Mouse (Mus musculus) yolk sac, embryonic 10.5 days (tissue): Measurements from ENCODE around the gene Gm36864.
"Not testable (repeated sequence)": the region's sequence is repeated elsewhere in the genome, so short reads cannot be mapped to it uniquely, and the experiment has no call there.

Experiments
- DNase-seq: peaks from one replicate; pipeline ENCODE4 v3.0.0-alpha.2; 2017; ENCODE audit warnings: low spot score

Gene Gm36864

GRCm38 (mm10) chr7:44235909-44236308 lies at the start of gene Gm36864:
Gene Gm36864, plus strand, starts transcription at chr7:44236177.
- DNase-seq, result no peak

- DNase-seq, result not testable (repeated sequence)
Observed at GRCm38 (mm10) chr7:44186516-44186915, 49.5 kb upstream of the Gm36864 start.

GRCm38 (mm10) chr7:44187936-44188335 lies 48.0 kb upstream of the Gm36864 start, which contains the start of gene Klk1b24:
Gene Klk1b24, plus strand, starts transcription at chr7:44188236.
- not testable (repeated sequence) for DNase-seq

GRCm38 (mm10) chr7:44193466-44193865 lies 42.5 kb upstream of the Gm36864 start:
- not testable (repeated sequence) for DNase-seq

- DNase-seq, result no peak
Observed at GRCm38 (mm10) chr7:44197891-44198290, 38.1 kb upstream of the Gm36864 start, which contains the start of gene Klk1b3. Gene Klk1b3, plus strand, starts transcription at chr7:44198191.

- DNase-seq, result not testable (repeated sequence)
Observed at GRCm38 (mm10) chr7:44207135-44207534, 28.8 kb upstream of the Gm36864 start, which contains the start of gene Klk1b4. Gene Klk1b4, plus strand, starts transcription at chr7:44207435.

GRCm38 (mm10) chr7:44208307-44208706 lies 27.7 kb upstream of the Gm36864 start:
- no peak for DNase-seq

- no peak for DNase-seq
Observed at GRCm38 (mm10) chr7:44215645-44216044, 20.3 kb upstream of the Gm36864 start, which contains the start of gene Klk1b5. Gene Klk1b5, plus strand, starts transcription at chr7:44215945.

GRCm38 (mm10) chr7:44221601-44222000 lies 14.4 kb upstream of the Gm36864 start:
- DNase-seq, result not testable (repeated sequence)

GRCm38 (mm10) chr7:44222335-44222734 lies 13.6 kb upstream of the Gm36864 start:
- not testable (repeated sequence) for DNase-seq

- no peak for DNase-seq
Observed at GRCm38 (mm10) chr7:44225076-44225475, 10.9 kb upstream of the Gm36864 start, which contains the start of gene Klk1. Gene Klk1, plus strand, starts transcription at chr7:44225360.

GRCm38 (mm10) chr7:44239913-44240312 lies 3.9 kb downstream of the Gm36864 start:
- DNase-seq, result no peak

GRCm38 (mm10) chr7:44240712-44241111 lies 4.7 kb downstream of the Gm36864 start:
- no peak for DNase-seq

- DNase-seq, result no peak
Observed at GRCm38 (mm10) chr7:44241163-44241562, 5.2 kb downstream of the Gm36864 start.

- no peak for DNase-seq
Observed at GRCm38 (mm10) chr7:44244080-44244479, 8.1 kb downstream of the Gm36864 start.

GRCm38 (mm10) chr7:44246055-44246983 lies 10.3 kb downstream of the Gm36864 start, which contains the start of the genes 1700028J19Rik and 2410002F23Rik:
Gene 1700028J19Rik, minus strand, starts transcription at chr7:44246695.
Gene 2410002F23Rik, plus strand, starts transcription at chr7:44246722.
- DNase-seq, result peak; percentile 91

GRCm38 (mm10) chr7:44246984-44247470 lies 11.1 kb downstream of the Gm36864 start:
- DNase-seq, result peak; percentile 71

GRCm38 (mm10) chr7:44247971-44248370 lies 12.0 kb downstream of the Gm36864 start:
- DNase-seq, result no peak

- no peak for DNase-seq
Observed at GRCm38 (mm10) chr7:44249248-44249647, 13.3 kb downstream of the Gm36864 start.

- DNase-seq, result not testable (repeated sequence)
Observed at GRCm38 (mm10) chr7:44250732-44251275, 14.8 kb downstream of the Gm36864 start.

GRCm38 (mm10) chr7:44253023-44253616 lies 17.1 kb downstream of the Gm36864 start:
- no peak for DNase-seq

- DNase-seq, result no peak
Observed at GRCm38 (mm10) chr7:44254930-44255329, 19.0 kb downstream of the Gm36864 start.
